Mouse (Mus musculus) embryonic stem cell, embryonic (primary cell): ENCODE measurements around the gene Sgpl1.

Source experiments
- CTCF ChIA-PET, 4 experiments: fragments of 300-600 bp in 2 of 4; fragments of 350-600 bp in 2 of 4; sonication (Branson Sonifier 250); formaldehyde crosslinking; loops; one replicate each; lab custom pipeline; 2022; ENCODE audit warnings: inconsistent platforms in 2 of 4; lab: Charles Lee
- POLR2A ChIA-PET, 4 experiments: fragments of 300-600 bp in 2 of 4; fragments of 350-600 bp in 2 of 4; sonication (Branson Sonifier 250); formaldehyde crosslinking; loops; one replicate each; lab custom pipeline; 2022; ENCODE audit warnings: antibody characterized with exemption in 4 of 4, inconsistent platforms in 1 of 4; lab: Charles Lee

Sgpl1 gene

GRCm38 (mm10) chr10:61167333-61168096 is 20.0 kb upstream of the Sgpl1 start:
- CTCF ChIA-PET: interaction anchor here in 3 of 4 experiments (0.6 to 1.0 kb wide), 3 partner anchors 108 to 176 kb away, joined by 3 to 4 read pairs (median 3); no protein-coding TSS in a partner anchor
- POLR2A ChIA-PET: interaction anchor here in 2 of 4 experiments (0.7 to 2.1 kb wide), 8 partner anchors 8 to 197 kb away, joined by 3 to 9 read pairs (median 3); partner anchors contain the start of gene Sgpl1 (in 2 of the 2)

- ChIA-PET CTCF (interaction anchor here in 3 of 4 experiments (0.5 to 1.4 kb wide), 4 partner anchors 37 to 673 kb away, joined by 3 to 7 read pairs (median 4); no protein-coding TSS in a partner anchor), POLR2A (interaction anchor here in 3 of 4 experiments (0.6 to 2.6 kb wide), 8 partner anchors 8 to 1007 kb away, joined by 3 to 15 read pairs (median 4); partner anchors contain the start of gene Sgpl1 (in 2 of the 3))
These were observed 14.9 kb upstream of the Sgpl1 start for GRCm38 (mm10) chr10:61162366-61162765.

- ChIA-PET CTCF (interaction anchor here in 1 of 4 experiments (0.6 kb wide), 1 partner anchor 38 kb away, joined by 3 read pairs; no protein-coding TSS in a partner anchor), POLR2A (interaction anchor here in 2 of 4 experiments (0.8 to 2.6 kb wide), 4 partner anchors 8 to 14 kb away, joined by 4 to 15 read pairs (median 4); partner anchors contain the start of gene Sgpl1 (in 1 of the 2))
These were observed 13.2 kb upstream of the Sgpl1 start for GRCm38 (mm10) chr10:61160671-61161070.

GRCm38 (mm10) chr10:61160089-61160488 is 12.6 kb upstream of the Sgpl1 start:
- ChIA-PET CTCF (interaction anchor here in 1 of 4 experiments (1.3 kb wide), 1 partner anchor 12 kb away, joined by 18 read pairs; no protein-coding TSS in a partner anchor), POLR2A (interaction anchor here in 1 of 4 experiments (0.8 to 1.4 kb wide), 3 partner anchors 8 to 13 kb away, joined by 4 to 5 read pairs (median 4); no protein-coding TSS in a partner anchor)

GRCm38 (mm10) chr10:61158594-61158993 is 11.1 kb upstream of the Sgpl1 start:
- POLR2A ChIA-PET: no interaction called here
- CTCF ChIA-PET: interaction anchor here in 1 of 4 experiments (0.9 kb wide), 1 partner anchor 18 kb away, joined by 3 read pairs; no protein-coding TSS in a partner anchor

- ChIA-PET POLR2A (interaction anchor here in 1 of 4 experiments (0.7 kb wide), 1 partner anchor 13 kb away, joined by 6 read pairs; no protein-coding TSS in a partner anchor), CTCF (no interaction called here)
These were observed 8.9 kb upstream of the Sgpl1 start for GRCm38 (mm10) chr10:61156453-61156852.

- POLR2A ChIA-PET: interaction anchor here in 1 of 4 experiments (0.7 kb wide), 1 partner anchor 13 kb away, joined by 6 read pairs; no protein-coding TSS in a partner anchor
- CTCF ChIA-PET: no interaction called here
These were observed 8.1 kb upstream of the Sgpl1 start for GRCm38 (mm10) chr10:61155611-61156010.

- ChIA-PET CTCF (interaction anchor here in 2 of 4 experiments (1.0 to 1.6 kb wide), 3 partner anchors 184 to 247 kb away, joined by 3 read pairs; no protein-coding TSS in a partner anchor), POLR2A (interaction anchor here in 3 of 4 experiments (0.5 to 1.2 kb wide), 3 partner anchors 9 to 70 kb away, joined by 3 to 4 read pairs (median 4); no protein-coding TSS in a partner anchor)
These were observed 4.6 kb upstream of the Sgpl1 start for GRCm38 (mm10) chr10:61152131-61152530.

GRCm38 (mm10) chr10:61150616-61151015 is 3.1 kb upstream of the Sgpl1 start:
- ChIA-PET CTCF (interaction anchor here in 2 of 4 experiments (0.6 to 1.2 kb wide), 5 partner anchors 11 to 925 kb away, joined by 3 to 5 read pairs (median 3); no protein-coding TSS in a partner anchor), POLR2A (interaction anchor here in 2 of 4 experiments (0.6 to 1.0 kb wide), 4 partner anchors 39 to 352 kb away, joined by 3 to 5 read pairs (median 3); no protein-coding TSS in a partner anchor)

- CTCF ChIA-PET: no interaction called here
- POLR2A ChIA-PET: interaction anchor here in 1 of 4 experiments (0.7 kb wide), 1 partner anchor 67 kb away, joined by 4 read pairs; no protein-coding TSS in a partner anchor
These were observed 2.0 kb upstream of the Sgpl1 start for GRCm38 (mm10) chr10:61149476-61149875.

- ChIA-PET POLR2A (interaction anchor here (0.6 to 2.2 kb wide), 32 partner anchors 10 to 1196 kb away, joined by 3 to 15 read pairs (median 4); partner anchors contain the start of genes Eif4ebp2 (in 2 of the 4), Nodal (in 2 of the 4), Lrrc20 (in 1 of the 4) and Ppa1 (in 1 of the 4)), CTCF (interaction anchor here (0.6 to 2.2 kb wide), 12 partner anchors 16 to 368 kb away, joined by 3 to 10 read pairs (median 4); no protein-coding TSS in a partner anchor)
These were observed 721 bp downstream of the Sgpl1 start for GRCm38 (mm10) chr10:61146807-61147156.

GRCm38 (mm10) chr10:61146119-61146806 is 1.2 kb downstream of the Sgpl1 start:
- CTCF ChIA-PET: interaction anchor here (0.5 to 2.2 kb wide), 10 partner anchors 53 to 319 kb away, joined by 3 to 8 read pairs (median 3); no protein-coding TSS in a partner anchor
- POLR2A ChIA-PET: interaction anchor here in 3 of 4 experiments (0.6 to 2.2 kb wide), 24 partner anchors 10 to 655 kb away, joined by 3 to 15 read pairs (median 4); partner anchors contain the start of genes Eif4ebp2 (in 1 of the 3), Lrrc20 (in 1 of the 3), Nodal (in 1 of the 3) and Ppa1 (in 1 of the 3)

- POLR2A ChIA-PET: interaction anchor here in 3 of 4 experiments (0.7 to 2.2 kb wide), 7 partner anchors 9 to 347 kb away, joined by 3 to 15 read pairs (median 4); partner anchors contain the start of genes Lrrc20 (in 1 of the 3) and Nodal (in 1 of the 3)
- CTCF ChIA-PET: interaction anchor here in 2 of 4 experiments (0.5 to 1.2 kb wide), 4 partner anchors 59 to 206 kb away, joined by 3 read pairs; no protein-coding TSS in a partner anchor
These were observed 1.8 kb downstream of the Sgpl1 start for GRCm38 (mm10) chr10:61145766-61146118.

- POLR2A ChIA-PET: interaction anchor here in 2 of 4 experiments (0.6 to 1.3 kb wide), 3 partner anchors 8 to 64 kb away, joined by 3 to 6 read pairs (median 3); no protein-coding TSS in a partner anchor
- CTCF ChIA-PET: no interaction called here
These were observed 4.2 kb downstream of the Sgpl1 start for GRCm38 (mm10) chr10:61143343-61143742.

- CTCF ChIA-PET: no interaction called here
- POLR2A ChIA-PET: no interaction called here
These were observed 9.9 kb downstream of the Sgpl1 start for GRCm38 (mm10) chr10:61137567-61137966.

- POLR2A ChIA-PET: interaction anchor here in 2 of 4 experiments (1.0 to 3.8 kb wide), 3 partner anchors 8 to 11 kb away, joined by 3 to 15 read pairs (median 4); partner anchors contain the start of gene Sgpl1 (in 1 of the 2)
These were observed 12.2 kb downstream of the Sgpl1 start for GRCm38 (mm10) chr10:61135226-61135839.

GRCm38 (mm10) chr10:61134041-61134440 is 13.5 kb downstream of the Sgpl1 start:
- ChIA-PET POLR2A (interaction anchor here in 1 of 4 experiments (1.5 to 3.8 kb wide), 2 partner anchors 12 to 13 kb away, joined by 4 to 15 read pairs; partner anchors contain the start of gene Sgpl1), CTCF (interaction anchor here in 1 of 4 experiments (0.7 kb wide), 1 partner anchor 284 kb away, joined by 4 read pairs; the partner anchor contains the start of gene Nodal)

More at GRCm38 (mm10) chr10:61135226-61135839, 12.2 kb downstream of the Sgpl1 start:
- CTCF ChIA-PET: interaction anchor here in 1 of 4 experiments (0.6 kb wide), 1 partner anchor 67 kb away, joined by 6 read pairs; no protein-coding TSS in a partner anchor
